ENCODE assay signal across 17 mouse cellular contexts in genomic region chr11:11880351-11880750, GRCm38 (mm10). TPM values are rescaled to one million over a fixed set of nuclear protein-coding genes. Genes with fewer than 3 reads are reported as not detected.
DNase-seq lines count a peak whose midpoint lies in the region; ATAC-seq and TF ChIP-seq lines count a peak whose summit lies in the region.
"Had no signal": no experiment of that assay in that cellular context is flagged by ENCODE, and none has a peak within 500 bp of the region (broad histone marks: within the 10 kb centered on the region; RNA-seq: fewer than 3 reads in every experiment).

No protein-coding gene starts in this region.

- H3K27me3 ChIP-seq in heart, embryonic 15.5 days = no peaks in the 10 kb centered on the region
- H3K27me3 ChIP-seq in midbrain, embryonic 10.5 days (ENCODE audit: low read depth, poor library complexity, severe bottlenecking) = peaks cover 6% of the 10 kb centered on the region
- H3K27me3 ChIP-seq in midbrain, embryonic 14.5 days (ENCODE audit: control insufficient read depth, insufficient read depth, low read length) = no peaks in the 10 kb centered on the region
- no peaks in the 10 kb centered on the region for H3K27me3 ChIP-seq in intestine, embryonic 16.5 days (replicated peaks; ENCODE audit: control insufficient read depth, insufficient read depth, low read length)
- H3K27me3 ChIP-seq in stomach, postnatal 0 days (ENCODE audit: control insufficient read depth, insufficient read depth, low read length) = no peaks in the 10 kb centered on the region
- H3K27me3 ChIP-seq in midbrain, embryonic 13.5 days = 0 out of 2 replicates have a peak, but pooled peaks cover 2% of the 10 kb centered on the region
- H3K27me3 ChIP-seq: CH12.LX; midbrain, embryonic 15.5 days; Patski had no signal

- H3K9me3 ChIP-seq in heart, embryonic 15.5 days (replicated peaks) = no peaks in the 10 kb centered on the region
- H3K9me3 ChIP-seq in midbrain, embryonic 10.5 days (replicated peaks) = no peaks in the 10 kb centered on the region
- no peaks in the 10 kb centered on the region for H3K9me3 ChIP-seq in midbrain, embryonic 14.5 days (ENCODE audit: control insufficient read depth, low read length)
- H3K9me3 ChIP-seq in intestine, embryonic 16.5 days (ENCODE audit: control insufficient read depth, low read length) = no peaks in the 10 kb centered on the region
- H3K9me3 ChIP-seq in stomach, postnatal 0 days (ENCODE audit: control insufficient read depth, low read length) = no peaks in the 10 kb centered on the region
- H3K9me3 ChIP-seq in midbrain, embryonic 13.5 days = no peaks in the 10 kb centered on the region
- H3K9me3 ChIP-seq: midbrain, embryonic 15.5 days had no signal

- 78% methylated on average over 7 of the region's 7 CpGs for WGBS in heart, embryonic 15.5 days
- 84% methylated on average over 7 of the region's 7 CpGs for WGBS in midbrain, embryonic 10.5 days
- WGBS in midbrain, embryonic 14.5 days = 85% methylated on average over 7 of the region's 7 CpGs
- WGBS in intestine, embryonic 16.5 days = 80% methylated on average over 7 of the region's 7 CpGs
- WGBS in stomach, postnatal 0 days = 80% methylated on average over 7 of the region's 7 CpGs
- 86% methylated on average over 7 of the region's 7 CpGs for WGBS in midbrain, embryonic 13.5 days

- peaks cover 58% of the 10 kb centered on the region for H3K4me1 ChIP-seq in heart, embryonic 15.5 days (replicated peaks)
- peaks cover 71% of the 10 kb centered on the region for H3K4me1 ChIP-seq in midbrain, embryonic 10.5 days
- H3K4me1 ChIP-seq in midbrain, embryonic 14.5 days (ENCODE audit: control insufficient read depth, insufficient read depth, low read length) = peaks cover 19% of the 10 kb centered on the region
- peaks cover 37% of the 10 kb centered on the region for H3K4me1 ChIP-seq in intestine, embryonic 16.5 days (ENCODE audit: control insufficient read depth, insufficient read depth, low read length)
- H3K4me1 ChIP-seq in stomach, postnatal 0 days (replicated peaks; ENCODE audit: control insufficient read depth, insufficient read depth) = 0 out of 2 replicates have a peak, but pooled peaks cover 2% of the 10 kb centered on the region
- peaks cover 44% of the 10 kb centered on the region for H3K4me1 ChIP-seq in midbrain, embryonic 13.5 days (replicated peaks)

- TF ChIP-seq EP300 in stomach, postnatal 0 days (optimal IDR thresholded peaks at IDR 0.05) = no peak

- no peak overlapping the region for H3K9ac ChIP-seq in heart, embryonic 15.5 days
- no peak overlapping the region for H3K9ac ChIP-seq in midbrain, embryonic 14.5 days (replicated peaks; ENCODE audit: low read length)
- H3K9ac ChIP-seq in intestine, embryonic 16.5 days (ENCODE audit: low read depth, low read length) = no peak overlapping the region
- no peak overlapping the region for H3K9ac ChIP-seq in stomach, postnatal 0 days (ENCODE audit: low read length)
- no peak overlapping the region for H3K9ac ChIP-seq in midbrain, embryonic 13.5 days (replicated peaks)
- H3K9ac ChIP-seq: midbrain, embryonic 15.5 days had no signal

- H3K27ac ChIP-seq in heart, embryonic 15.5 days = peak overlapping the region; percentile 94
- peak overlapping the region; percentile 83 for H3K27ac ChIP-seq in midbrain, embryonic 10.5 days (replicated peaks)
- no peak overlapping the region for H3K27ac ChIP-seq in midbrain, embryonic 14.5 days (replicated peaks; ENCODE audit: low read depth, low read length)
- peak overlapping the region; percentile 91; the same call in 1 of the 2 replicates for H3K27ac ChIP-seq in intestine, embryonic 16.5 days (ENCODE audit: low read length)
- H3K27ac ChIP-seq in stomach, postnatal 0 days (replicated peaks) = peak overlapping the region; percentile 95
- H3K27ac ChIP-seq in midbrain, embryonic 13.5 days = no peak overlapping the region
- H3K27ac ChIP-seq: midbrain, embryonic 15.5 days had no signal

- H3K36me3 ChIP-seq in heart, embryonic 15.5 days = no peaks in the 10 kb centered on the region
- no peaks in the 10 kb centered on the region for H3K36me3 ChIP-seq in midbrain, embryonic 10.5 days
- no peaks in the 10 kb centered on the region for H3K36me3 ChIP-seq in midbrain, embryonic 14.5 days (ENCODE audit: control insufficient read depth, insufficient read depth, low read length)
- no peaks in the 10 kb centered on the region for H3K36me3 ChIP-seq in intestine, embryonic 16.5 days (ENCODE audit: control insufficient read depth, insufficient read depth, low read length)
- no peaks in the 10 kb centered on the region for H3K36me3 ChIP-seq in stomach, postnatal 0 days (ENCODE audit: control insufficient read depth, insufficient read depth, low read length)
- no peaks in the 10 kb centered on the region for H3K36me3 ChIP-seq in midbrain, embryonic 13.5 days
- H3K36me3 ChIP-seq: midbrain, embryonic 15.5 days had no signal

- no peak for TF ChIP-seq CTCF in stomach, postnatal 0 days (IDR thresholded peaks at IDR 0.05; ENCODE audit: low read depth)

- no peak for DNase-seq in heart, adult 9 months (ENCODE audit: low spot score in 2 of 2)
- no peak for DNase-seq in midbrain, embryonic 10.5 days (ENCODE audit: low spot score)
- DNase-seq in midbrain, embryonic 14.5 days = no peak
- no peak for DNase-seq in stomach, postnatal 0 days (ENCODE audit: low spot score)
- no peak for DNase-seq in cerebellum, adult 8-10 months
- DNase-seq: cerebellum, adult 18-20 months; heart, postnatal 36 days; kidney, adult 18-20 months; kidney, postnatal 25 days; left cerebral cortex, postnatal 4 days; lung, postnatal 4 days had no signal

- ATAC-seq in heart, embryonic 15.5 days (replicated peaks; ENCODE audit: insufficient number of reproducible peaks, insufficient read depth, low FRiP score, low read depth) = no peak
- no peak for ATAC-seq in midbrain, embryonic 14.5 days (ENCODE audit: low FRiP score, low TSS enrichment)
- no peak for ATAC-seq in intestine, embryonic 16.5 days
- no peak for ATAC-seq in stomach, postnatal 0 days (ENCODE audit: low FRiP score, low TSS enrichment)
- no peak for ATAC-seq in midbrain, embryonic 13.5 days
- ATAC-seq: Patski had no signal

- H3K4me2 ChIP-seq in heart, embryonic 15.5 days = no peak overlapping the region
- H3K4me2 ChIP-seq in midbrain, embryonic 14.5 days (ENCODE audit: low read length) = no peak overlapping the region
- H3K4me2 ChIP-seq in intestine, embryonic 16.5 days (ENCODE audit: low read depth, low read length) = no peak overlapping the region
- H3K4me2 ChIP-seq in stomach, postnatal 0 days (replicated peaks; ENCODE audit: low read depth) = no peak overlapping the region
- H3K4me2 ChIP-seq in midbrain, embryonic 13.5 days (replicated peaks) = no peak overlapping the region
- H3K4me2 ChIP-seq: midbrain, embryonic 15.5 days had no signal

- no peak overlapping the region for H3K4me3 ChIP-seq in heart, embryonic 15.5 days
- no peak overlapping the region for H3K4me3 ChIP-seq in midbrain, embryonic 10.5 days
- no peak overlapping the region for H3K4me3 ChIP-seq in midbrain, embryonic 14.5 days (replicated peaks; ENCODE audit: low read depth, low read length)
- no peak overlapping the region for H3K4me3 ChIP-seq in intestine, embryonic 16.5 days (ENCODE audit: low read length)
- H3K4me3 ChIP-seq in stomach, postnatal 0 days (ENCODE audit: low read depth, low read length) = no peak overlapping the region
- no peak overlapping the region for H3K4me3 ChIP-seq in midbrain, embryonic 13.5 days (replicated peaks)
- H3K4me3 ChIP-seq: midbrain, embryonic 15.5 days had no signal

RNA-seq across cellular contexts. Expression of gene Ddc, which starts 17.6 kb away (rescaled TPM):
- 92.1 and 115 TPM in 2 replicates for polyA plus RNA-seq in heart, embryonic 15.5 days (2015; fragmentation: Nextera tagmentation; extraction: Ambion mirVana)
- polyA plus RNA-seq in midbrain, embryonic 10.5 days (2016; fragmentation: Nextera tagmentation; extraction: Ambion mirVana) = 13.6 and 15.8 TPM in 2 replicates
- polyA plus RNA-seq in midbrain, embryonic 14.5 days (2014; fragmentation: Nextera tagmentation; extraction: Ambion mirVana) = 24.0 and 25.3 TPM in 2 replicates
- polyA plus RNA-seq in intestine, embryonic 16.5 days (2015; fragmentation: Nextera tagmentation; extraction: Ambion mirVana) = 44.0 and 44.7 TPM in 2 replicates
- polyA plus RNA-seq in stomach, postnatal 0 days (2015; fragmentation: Nextera tagmentation; extraction: Ambion mirVana) = 24.0 and 24.1 TPM in 2 replicates
- 17.8 and 43.0 TPM in 2 replicates for polyA plus RNA-seq in midbrain, embryonic 13.5 days (2015; fragmentation: Nextera tagmentation; extraction: Ambion mirVana)

Comparison
In these comparisons a context has a peak if more than half of its experiments do, and no peak if none do; other contexts are left out.
1. H3K27ac ChIP-seq: peak in heart, embryonic 15.5 days (single experiment), midbrain, embryonic 10.5 days (single experiment), intestine, embryonic 16.5 days (single experiment) and stomach, postnatal 0 days (single experiment); none in midbrain, embryonic 14.5 days (single experiment) and midbrain, embryonic 13.5 days (single experiment).